Mouse (Mus musculus) MEL (cell line): ENCODE data around the gene H2afy. TPM values are rescaled to one million over a fixed set of nuclear protein-coding genes. Genes with fewer than 3 reads are reported as not detected.

Experiments
- DNase-seq: peaks from one replicate; pipeline ENCODE4 v3.0.0; 2011; ENCODE audit warnings: low read depth, low spot score
- H3K27ac ChIP-seq: 2 replicates; pipeline ENCODE4 v1.5.1; 2012; ENCODE audit warnings: low read depth, mild to moderate bottlenecking, control low read depth, low read length, moderate library complexity; ENCODE audit not compliant: control insufficient read depth
- H3K27me3 ChIP-seq, 2 experiments: fragments of 150-350 bp in 1 of 2; sonication (generic) in 1 of 2; 2 replicates each; pipeline ENCODE4 v1.6.1; 2012; ENCODE audit warnings: low read length in 2 of 2, mild to moderate bottlenecking in 2 of 2, improper control_type of control experiment in 1 of 2, moderate library complexity in 1 of 2; ENCODE audit not compliant: insufficient read depth in 2 of 2, control insufficient read depth in 1 of 2
- H3K36me3 ChIP-seq, 2 experiments: 2 replicates each; pipeline ENCODE4 v1.6.1; 2012 to 2014; ENCODE audit warnings: low read length in 2 of 2, improper control_type of control experiment in 1 of 2, inconsistent platforms in 1 of 2, mild to moderate bottlenecking in 1 of 2; ENCODE audit not compliant: insufficient read depth in 2 of 2, control insufficient read depth in 1 of 2
- H3K4me1 ChIP-seq, 2 experiments: fragments of 150-350 bp in 1 of 2; sonication (generic) in 1 of 2; 2 replicates each; pipeline ENCODE4 v1.6.1; 2012; ENCODE audit warnings: low read length in 2 of 2, improper control_type of control experiment in 1 of 2, mild to moderate bottlenecking in 1 of 2; ENCODE audit not compliant: insufficient read depth in 2 of 2, control insufficient read depth in 1 of 2
- H3K4me3 ChIP-seq, 2 experiments: fragments of 150-350 bp in 1 of 2; sonication (generic) in 1 of 2; 2 replicates each; pipeline ENCODE4 v1.5.1; 2012; ENCODE audit warnings: low read depth in 2 of 2, low read length in 2 of 2, mild to moderate bottlenecking in 2 of 2, moderate library complexity in 2 of 2, control low read depth in 1 of 2, improper control_type of control experiment in 1 of 2; ENCODE audit not compliant: control insufficient read depth in 1 of 2, insufficient read depth in 1 of 2
- H3K79me2 ChIP-seq: 2 replicates; pipeline ENCODE4 v1.6.1; 2012; ENCODE audit warnings: mild to moderate bottlenecking, low read length, moderate library complexity; ENCODE audit not compliant: control insufficient read depth, poor library complexity, insufficient read depth
- H3K9ac ChIP-seq: 2 replicates; pipeline ENCODE4 v1.6.1; 2012; ENCODE audit warnings: low read depth, mild to moderate bottlenecking, control low read depth, low read length, moderate library complexity; ENCODE audit not compliant: control insufficient read depth, poor library complexity, severe bottlenecking
- H3K9me3 ChIP-seq: fragments of 150-350 bp; sonication (generic); replicated peaks from 2 replicates; pipeline ENCODE4 v1.6.1; 2012; ENCODE audit warnings: mild to moderate bottlenecking, low read length, improper control_type of control experiment, moderate library complexity; ENCODE audit not compliant: insufficient read depth
- CHD1 ChIP-seq: IDR thresholded peaks from 2 replicates; pipeline ENCODE4 v1.6.1; 2012; ENCODE audit warnings: low read depth, mild to moderate bottlenecking, inconsistent platforms, low read length, improper control_type of control experiment
- CHD2 ChIP-seq: IDR thresholded peaks from 2 replicates; pipeline ENCODE4 v1.6.1; 2011; ENCODE audit warnings: low read length, improper control_type of control experiment
- CTCF ChIP-seq, 3 experiments: IDR thresholded peaks in 2 of 3; conservative IDR thresholded peaks in 1 of 3; 2 replicates each; pipeline ENCODE4 v1.5.1; 2011 to 2012; ENCODE audit warnings: low read length in 3 of 3, low read depth in 2 of 3, mild to moderate bottlenecking in 2 of 3, improper control_type of control experiment in 1 of 3, inconsistent platforms in 1 of 3, mixed read lengths in 1 of 3, moderate library complexity in 1 of 3; ENCODE audit not compliant: control insufficient read depth in 1 of 3, insufficient read depth in 1 of 3, poor library complexity in 1 of 3, severe bottlenecking in 1 of 3
- E2F4 ChIP-seq: IDR thresholded peaks from 2 replicates; pipeline ENCODE4 v1.6.1; 2011; ENCODE audit warnings: low read depth, low read length, improper control_type of control experiment, borderline replicate concordance
- ELF1 ChIP-seq: IDR thresholded peaks from 2 replicates; pipeline ENCODE4 v1.6.1; 2014; ENCODE audit warnings: low read depth, mild to moderate bottlenecking, inconsistent platforms, low read length, improper control_type of control experiment, moderate library complexity
- ETS1 ChIP-seq: IDR thresholded peaks from 2 replicates; pipeline ENCODE4 v1.6.1; 2012; ENCODE audit warnings: low read depth, mild to moderate bottlenecking, inconsistent platforms, low read length, improper control_type of control experiment, moderate library complexity
- GABPA ChIP-seq: IDR thresholded peaks from 2 replicates; pipeline ENCODE4 v1.6.1; 2012; ENCODE audit warnings: low read depth, mild to moderate bottlenecking, inconsistent platforms, low read length, improper control_type of control experiment, moderate library complexity
- GATA1 ChIP-seq: IDR thresholded peaks from 2 replicates; pipeline ENCODE4 v1.6.1; 2011; ENCODE audit warnings: low read depth, low read length, improper control_type of control experiment
- HCFC1 ChIP-seq: IDR thresholded peaks from 2 replicates; pipeline ENCODE4 v1.6.1; 2012; ENCODE audit warnings: low read depth, mild to moderate bottlenecking, inconsistent platforms, low read length, improper control_type of control experiment, moderate library complexity
- JUND ChIP-seq: IDR thresholded peaks from 2 replicates; pipeline ENCODE4 v1.6.1; 2011; ENCODE audit warnings: low read depth, mild to moderate bottlenecking, improper control_type of control experiment, low read length
- KAT2A ChIP-seq: conservative IDR thresholded peaks from 2 replicates; pipeline ENCODE4 v1.6.1; 2012; ENCODE audit warnings: low read depth, low read length, improper control_type of control experiment, inconsistent platforms
- MAFK ChIP-seq: IDR thresholded peaks from 2 replicates; pipeline ENCODE4 v1.6.1; 2011; ENCODE audit warnings: low read depth, mild to moderate bottlenecking, low read length, improper control_type of control experiment, borderline replicate concordance
- MAX ChIP-seq: IDR thresholded peaks from 2 replicates; pipeline ENCODE4 v1.6.1; 2011; ENCODE audit warnings: low read length, improper control_type of control experiment
- MAZ ChIP-seq: IDR thresholded peaks from 2 replicates; pipeline ENCODE4 v1.6.1; 2012; ENCODE audit warnings: low read depth, mild to moderate bottlenecking, inconsistent platforms, low read length, improper control_type of control experiment
- MXI1 ChIP-seq: IDR thresholded peaks from 2 replicates; pipeline ENCODE4 v1.6.1; 2011; ENCODE audit warnings: mild to moderate bottlenecking, low read depth, low read length, improper control_type of control experiment
- MYC ChIP-seq: IDR thresholded peaks from 2 replicates; pipeline ENCODE4 v1.6.1; 2011; ENCODE audit warnings: low read depth, mild to moderate bottlenecking, low read length, improper control_type of control experiment, moderate library complexity
- NRF1 ChIP-seq: IDR thresholded peaks from 2 replicates; pipeline ENCODE4 v1.6.1; 2014; ENCODE audit warnings: low read depth, mild to moderate bottlenecking, inconsistent platforms, low read length, improper control_type of control experiment, moderate library complexity; ENCODE audit not compliant: poor library complexity, insufficient read depth, severe bottlenecking
- POLR2A ChIP-seq, 2 experiments: IDR thresholded peaks; 2 replicates each; pipeline ENCODE4 v1.6.1; 2011 to 2012; ENCODE audit warnings: low read length in 2 of 2, mild to moderate bottlenecking in 2 of 2, control low read depth in 1 of 2, improper control_type of control experiment in 1 of 2, low read depth in 1 of 2, moderate library complexity in 1 of 2; ENCODE audit not compliant: control insufficient read depth in 1 of 2, insufficient read depth in 1 of 2, poor library complexity in 1 of 2
- RAD21 ChIP-seq: IDR thresholded peaks from 2 replicates; pipeline ENCODE4 v1.6.1; 2011; ENCODE audit warnings: mild to moderate bottlenecking, low read depth, low read length, improper control_type of control experiment
- RCOR1 ChIP-seq: IDR thresholded peaks from 2 replicates; pipeline ENCODE4 v1.6.1; 2012; ENCODE audit warnings: low read depth, mild to moderate bottlenecking, inconsistent platforms, low read length, improper control_type of control experiment
- SIN3A ChIP-seq: IDR thresholded peaks from 2 replicates; pipeline ENCODE4 v1.6.1; 2012; ENCODE audit warnings: low read length, improper control_type of control experiment, inconsistent platforms
- SMC3 ChIP-seq: IDR thresholded peaks from 2 replicates; pipeline ENCODE4 v1.6.1; 2011; ENCODE audit warnings: low read depth, low read length, improper control_type of control experiment
- TBP ChIP-seq: IDR thresholded peaks from 2 replicates; pipeline ENCODE4 v1.8.0; 2011; ENCODE audit warnings: low read depth, low read length, improper control_type of control experiment
- TCF12 ChIP-seq: IDR thresholded peaks from 2 replicates; pipeline ENCODE4 v1.6.1; 2014; ENCODE audit warnings: low read depth, mild to moderate bottlenecking, inconsistent platforms, low read length, improper control_type of control experiment, moderate library complexity
- UBTF ChIP-seq: IDR thresholded peaks from 2 replicates; pipeline ENCODE4 v1.6.1; 2012; ENCODE audit warnings: low read depth, mild to moderate bottlenecking, inconsistent platforms, low read length, improper control_type of control experiment, moderate library complexity, borderline replicate concordance; ENCODE audit not compliant: insufficient read depth
- ZKSCAN1 ChIP-seq: IDR thresholded peaks from 2 replicates; pipeline ENCODE4 v1.6.1; 2012; ENCODE audit warnings: low read depth, mild to moderate bottlenecking, inconsistent platforms, low read length, improper control_type of control experiment, moderate library complexity
- ZNF384 ChIP-seq: IDR thresholded peaks from 2 replicates; pipeline ENCODE4 v1.6.1; 2012; ENCODE audit warnings: low read depth, mild to moderate bottlenecking, inconsistent platforms, low read length, improper control_type of control experiment
- polyA plus RNA-seq, 2 experiments: library from polyadenylated mRNA; stranded (reverse) in 1 of 2; unstranded in 1 of 2; fragments of >175 nt in 1 of 2; fragments of >200 nt in 1 of 2; gene quantifications; 2 replicates each; pipeline versions ENCODE4 v1.2.1 to v1.2.4; 2012; ENCODE audit warnings: low replicate concordance in 2 of 2, low read depth in 1 of 2; ENCODE audit not compliant: insufficient read length in 2 of 2, insufficient read depth in 1 of 2, missing spikeins in 1 of 2
- total RNA-seq: library from RNA; depleted of rRNA; stranded (reverse); fragments of 300-350 nt; gene quantifications from 2 replicates; pipeline ENCODE4 v1.2.3, GENCODE M21; 2012

The H2afy gene
- total and polyA plus RNA-seq, 3 experiments = 159 to 245 TPM; not detected in 1

- no peak overlapping the region for H3K4me3 ChIP-seq
- H3K27me3 ChIP-seq = no peaks in the 10 kb centered on the region
- no peaks in the 10 kb centered on the region for H3K9me3 ChIP-seq
- peaks cover 0 to 11% of the 10 kb centered on the region in 2 experiments; a peak in 2 of 4 replicates for H3K36me3 ChIP-seq
- no peak for TF ChIP-seq GABPA
- no peak for TF ChIP-seq RAD21
- TF ChIP-seq MAFK = no peak
- no peak for TF ChIP-seq HCFC1
- TF ChIP-seq ZKSCAN1 = no peak
- TF ChIP-seq E2F4 = no peak
- no peak for TF ChIP-seq UBTF
- no peak for TF ChIP-seq MAX
- TF ChIP-seq JUND = no peak
- no peak for TF ChIP-seq ZNF384
- TF ChIP-seq MAZ = no peak
- no peak for TF ChIP-seq CHD2
- no peak for TF ChIP-seq SIN3A
- no peak for TF ChIP-seq CHD1
- TF ChIP-seq SMC3 = no peak
- no peak for TF ChIP-seq NRF1
- TF ChIP-seq MXI1 = no peak
- TF ChIP-seq CTCF (IDR thresholded peaks at IDR 0.05 in 2 of 3, conservative IDR thresholded peaks at IDR 0.05 in 1 of 3; ENCODE audit: control insufficient read depth in 1 of 3, insufficient read depth in 1 of 3, low read depth in 2 of 3, low read length in 3 of 3, poor library complexity in 1 of 3, severe bottlenecking in 1 of 3) = no peak
- TF ChIP-seq KAT2A = no peak
- TF ChIP-seq GATA1 = no peak
- no peaks in the 10 kb centered on the region for H3K4me1 ChIP-seq
- peaks cover 10% of the 10 kb centered on the region for H3K79me2 ChIP-seq
- no peak overlapping the region for H3K9ac ChIP-seq
- DNase-seq = peak; percentile 17
- no peak overlapping the region for H3K27ac ChIP-seq
These were observed 10.5 kb downstream of the H2afy start for GRCm38 (mm10) chr13:56125632-56126031.

GRCm38 (mm10) chr13:56123075-56123474, 13.1 kb downstream of the H2afy start:
- Histone ChIP-seq H3K36me3 (peaks cover 0 to 8% of the 10 kb centered on the region in 2 experiments; a peak in 2 of 4 replicates), H3K27ac (no peak overlapping the region), H3K79me2 (no peaks in the 10 kb centered on the region), H3K4me1 (no peaks in the 10 kb centered on the region), H3K9ac (no peak overlapping the region), H3K9me3 (no peaks in the 10 kb centered on the region), H3K27me3 (no peaks in the 10 kb centered on the region), H3K4me3 (no peak overlapping the region)
- TF ChIP-seq MAX (no peak), SIN3A (no peak), POLR2A (IDR thresholded peaks at IDR 0.05; ENCODE audit: control insufficient read depth in 1 of 2, insufficient read depth in 1 of 2, low read depth in 1 of 2, low read length in 2 of 2, poor library complexity in 1 of 2) (no peak), CHD1 (no peak), ELF1 (no peak), E2F4 (no peak), RCOR1 (no peak), TBP (no peak), MYC (no peak), ETS1 (no peak), TCF12 (no peak), MXI1 (no peak), ZKSCAN1 (no peak)
- DNase-seq = no peak
